Mouse (Mus musculus) intestine, embryonic 14.5 days (tissue): ENCODE measurements around the gene Tmem45b. TPM values are rescaled to one million over a fixed set of nuclear protein-coding genes. Genes with fewer than 3 reads are reported as not detected.

Experiments
- ATAC-seq: fragments of 200-750 bp; cut with Nextera tagmentation; replicated peaks from 2 replicates; pipeline ENCODE4 v1.8.0; 2017; ENCODE audit warnings: low read depth, moderate number of reproducible peaks, moderate TSS enrichment, moderate library complexity; ENCODE audit not compliant: low FRiP score, low TSS enrichment
- DNase-seq: peaks from one replicate; pipeline ENCODE4 v3.0.0-alpha.2; 2018; ENCODE audit warnings: low spot score
- H3K27ac ChIP-seq: fragments of 300-500 bp; sonication (generic); 2 replicates; pipeline ENCODE4 v1.5.1; 2014; ENCODE audit warnings: low read depth, mild to moderate bottlenecking, control low read depth
- H3K27me3 ChIP-seq: fragments of 300-500 bp; sonication (generic); replicated peaks from 2 replicates; pipeline ENCODE4 v1.6.1; 2014; ENCODE audit warnings: low read length, control low read depth; ENCODE audit not compliant: control insufficient read depth, insufficient read depth
- H3K36me3 ChIP-seq: fragments of 300-500 bp; sonication (generic); 2 replicates; pipeline ENCODE4 v1.6.1; 2014; ENCODE audit warnings: low read length, control low read depth; ENCODE audit not compliant: control insufficient read depth, insufficient read depth
- H3K4me1 ChIP-seq: fragments of 300-500 bp; sonication (generic); replicated peaks from 2 replicates; pipeline ENCODE4 v1.6.1; 2014; ENCODE audit warnings: low read length, control low read depth, mixed read lengths; ENCODE audit not compliant: control insufficient read depth, insufficient read depth
- H3K4me2 ChIP-seq: fragments of 300-500 bp; sonication (generic); 2 replicates; pipeline ENCODE4 v1.6.1; 2014; ENCODE audit warnings: low read length
- H3K4me3 ChIP-seq: fragments of 300-500 bp; sonication (generic); 2 replicates; pipeline ENCODE4 v1.5.1; 2014; ENCODE audit warnings: low read depth, low read length, control low read depth, mixed read lengths
- H3K9ac ChIP-seq: fragments of 300-500 bp; sonication (generic); 2 replicates; pipeline ENCODE4 v1.6.1; 2014; ENCODE audit warnings: mild to moderate bottlenecking, low read length
- H3K9me3 ChIP-seq: fragments of 300-500 bp; sonication (generic); 2 replicates; pipeline ENCODE4 v1.6.1; 2016; ENCODE audit warnings: low read length, control low read depth; ENCODE audit not compliant: control insufficient read depth
- WGBS: fragments of 180-500 bp; shearing (Covaris S2); extraction: QIAGEN DNeasy Blood & Tissue Kit; methylation state at CpG from one replicate; pipeline ENCODE4 v1.1.7; 2014; 5-methylcytosine and 5-hydroxymethylcytosine counted together
- polyA plus RNA-seq: library from polyadenylated mRNA; unstranded; fragments of >200 nt; fragmentation: Nextera tagmentation; extraction: Ambion mirVana; gene quantifications from 2 replicates; pipeline ENCODE4 v1.2.1, GENCODE M21; 2014

Tmem45b gene
- polyA plus RNA-seq, 1 experiment from 2014 or later, result 51.3 TPM

DNA sequence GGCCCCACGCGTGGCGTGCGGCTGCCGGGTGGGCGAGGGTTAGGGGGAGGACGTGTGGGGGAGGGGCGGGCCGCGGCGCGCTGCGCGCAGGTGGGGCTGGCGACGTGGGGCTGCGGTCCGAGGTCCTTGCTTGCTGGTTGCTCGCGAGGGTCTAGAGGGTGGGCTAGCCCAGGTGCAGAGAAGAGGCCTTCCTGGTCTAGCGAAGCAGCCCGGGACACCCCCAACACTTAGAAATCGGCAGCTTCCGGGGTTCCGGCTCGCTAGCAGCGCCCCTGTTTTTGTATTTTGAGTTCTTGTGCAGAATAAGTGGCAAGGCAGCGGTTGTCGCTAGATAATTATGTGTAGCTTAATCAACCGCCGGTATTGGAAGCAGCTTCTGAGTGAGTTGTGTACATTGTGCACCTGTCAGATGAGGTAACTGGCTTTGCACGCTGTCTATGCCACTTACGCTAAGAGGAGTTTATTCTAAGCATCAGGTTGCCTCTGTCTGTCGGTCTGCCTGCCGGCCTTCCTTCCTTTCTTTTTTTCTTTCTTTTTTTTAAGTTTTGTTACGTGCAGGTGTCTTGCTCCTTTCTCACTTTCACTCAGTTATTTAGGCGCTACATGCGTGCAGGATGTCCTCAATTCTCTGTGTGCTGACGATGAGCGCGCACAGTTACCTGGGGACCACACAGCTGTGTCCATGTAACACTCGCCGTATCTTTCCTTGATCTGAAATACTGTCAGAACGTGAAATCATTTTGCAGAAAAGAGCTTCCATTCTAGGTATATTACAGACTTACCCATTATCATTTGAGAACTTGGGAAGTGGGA lies 77.7 kb downstream of the Tmem45b start:
- WGBS, result 7% methylated on average over 44 of the region's 44 CpGs
- Histone ChIP-seq H3K27ac (peak overlapping the region; percentile 40; the same call in 1 of the 2 replicates), H3K4me2 (peak overlapping the region; percentile 57), H3K9me3 (no peaks in the 10 kb centered on the region), H3K36me3 (peaks cover 25% of the 10 kb centered on the region), H3K27me3 (no peaks in the 10 kb centered on the region), H3K4me1 (peaks cover 6% of the 10 kb centered on the region), H3K9ac (peak overlapping the region; percentile 78), H3K4me3 (peak overlapping the region; percentile 78)
- peak; percentile 76 for ATAC-seq
- no peak for DNase-seq

DNA sequence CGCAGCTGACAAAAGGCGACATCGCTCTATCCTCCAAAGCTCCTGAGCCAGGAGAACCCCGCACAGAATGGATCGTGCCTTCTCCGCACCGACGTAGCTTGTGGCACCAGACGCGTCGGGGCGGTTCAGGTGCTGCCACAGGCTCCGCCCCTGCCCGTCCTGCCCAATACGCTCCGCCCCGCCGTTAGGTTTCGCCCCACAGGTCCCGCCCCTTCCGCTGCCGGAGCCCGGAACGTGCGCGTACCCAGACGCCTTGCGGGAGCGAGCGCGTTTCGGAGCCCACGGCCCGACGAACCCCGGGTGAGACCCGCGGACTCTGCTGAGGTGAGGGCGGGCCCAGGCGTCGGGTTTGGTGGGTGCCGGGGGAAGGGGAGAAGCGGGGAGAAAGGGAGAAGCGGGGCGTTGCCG lies 78.3 kb downstream of the Tmem45b start, which contains the start of gene Nfrkb:
Gene Nfrkb, plus strand, starts transcription at position 246 of the 408 bp plus-strand sequence.
- H3K27me3 ChIP-seq, result no peaks in the 10 kb centered on the region
- peak within 1 kb of the TSS; percentile 57 for H3K4me2 ChIP-seq
- peak within 1 kb of the TSS; percentile 78 for H3K4me3 ChIP-seq
- no peaks in the 10 kb centered on the region for H3K9me3 ChIP-seq
- H3K27ac ChIP-seq, result peak within 1 kb of the TSS; percentile 40; the same call in 1 of the 2 replicates
- ATAC-seq (peak; percentile 96), DNase-seq (peak; percentile 95)
- H3K4me1 ChIP-seq, result peaks cover 6% of the 10 kb centered on the region
- 1% methylated on average over 46 of the region's 46 CpGs for WGBS
- peak within 1 kb of the TSS; percentile 78 for H3K9ac ChIP-seq
- H3K36me3 ChIP-seq, result peaks cover 19% of the 10 kb centered on the region

DNA sequence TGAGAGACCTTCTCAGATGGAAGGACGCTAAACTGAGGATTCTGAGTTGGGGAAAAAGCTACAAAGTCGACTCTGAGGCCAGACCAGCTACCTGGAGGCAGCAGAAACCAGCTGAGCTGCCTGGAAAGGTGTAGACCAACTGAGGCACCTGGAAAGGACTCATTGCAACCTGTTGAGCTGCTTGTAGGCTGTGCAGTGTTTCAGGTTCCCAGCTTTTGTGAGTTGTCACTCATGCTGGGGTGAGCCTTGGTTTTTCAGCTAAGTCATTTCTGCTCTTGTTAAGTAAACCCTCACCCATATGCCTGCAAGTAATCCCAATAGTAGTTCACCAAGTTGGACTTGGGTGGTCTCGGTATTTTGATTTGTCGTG lies 78.8 kb downstream of the Tmem45b start:
- peak overlapping the region; percentile 78 for H3K9ac ChIP-seq
- H3K9me3 ChIP-seq, result no peaks in the 10 kb centered on the region
- peak overlapping the region; percentile 52 for H3K4me2 ChIP-seq
- ATAC-seq (peak; percentile 51), DNase-seq (no peak)
- no peak overlapping the region for H3K27ac ChIP-seq
- WGBS, result 20% methylated on average over 4 of the region's 4 CpGs
- H3K4me1 ChIP-seq, result peaks cover 6% of the 10 kb centered on the region
- H3K36me3 ChIP-seq, result peaks cover 14% of the 10 kb centered on the region
- H3K4me3 ChIP-seq, result peak overlapping the region; percentile 78
- no peaks in the 10 kb centered on the region for H3K27me3 ChIP-seq

DNA sequence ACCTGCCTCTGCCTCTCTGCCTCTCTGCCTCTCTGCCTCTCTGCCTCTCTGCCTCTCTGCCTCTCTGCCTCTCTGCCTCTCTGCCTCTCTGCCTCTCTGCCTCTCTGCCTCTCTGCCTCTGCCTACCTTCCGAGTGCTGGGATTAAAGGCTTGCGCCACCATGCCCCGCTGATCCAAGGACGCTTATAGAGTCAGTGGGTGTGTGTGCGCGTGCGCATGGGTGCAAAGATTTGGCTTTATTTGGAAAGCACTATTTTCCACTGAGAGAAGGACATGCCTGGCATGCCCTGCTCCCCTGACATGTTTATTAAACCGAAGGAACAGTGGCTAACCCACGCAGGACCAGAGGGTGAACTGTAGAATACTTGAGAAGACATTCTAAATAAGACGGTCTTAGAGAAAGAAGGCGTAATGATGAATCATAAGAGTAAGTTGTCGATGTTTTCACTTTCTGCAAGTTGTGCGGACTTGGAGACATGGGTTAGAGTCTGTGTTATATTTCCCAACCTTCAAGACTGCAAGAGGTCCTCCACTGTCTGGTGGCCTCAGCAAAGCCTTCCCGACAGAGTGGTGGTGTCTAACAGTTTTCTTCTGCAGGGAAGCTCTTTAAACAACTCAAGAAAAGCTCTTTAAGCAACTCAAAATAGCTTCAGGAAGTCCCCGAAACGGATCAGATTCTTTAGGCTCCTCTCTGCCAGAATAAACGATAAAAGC lies 79.3 kb downstream of the Tmem45b start:
- no peak overlapping the region for H3K9ac ChIP-seq
- 81% methylated on average over 17 of the region's 17 CpGs for WGBS
- no peak overlapping the region for H3K4me3 ChIP-seq
- no peaks in the 10 kb centered on the region for H3K9me3 ChIP-seq
- no peaks in the 10 kb centered on the region for H3K27me3 ChIP-seq
- peaks cover 9% of the 10 kb centered on the region; the same call in 1 of the 2 replicates for H3K36me3 ChIP-seq
- ATAC-seq, result no peak
- peak; percentile 43 for DNase-seq
- no peak overlapping the region for H3K4me2 ChIP-seq
- no peak overlapping the region for H3K27ac ChIP-seq
- H3K4me1 ChIP-seq, result peaks cover 6% of the 10 kb centered on the region

DNA sequence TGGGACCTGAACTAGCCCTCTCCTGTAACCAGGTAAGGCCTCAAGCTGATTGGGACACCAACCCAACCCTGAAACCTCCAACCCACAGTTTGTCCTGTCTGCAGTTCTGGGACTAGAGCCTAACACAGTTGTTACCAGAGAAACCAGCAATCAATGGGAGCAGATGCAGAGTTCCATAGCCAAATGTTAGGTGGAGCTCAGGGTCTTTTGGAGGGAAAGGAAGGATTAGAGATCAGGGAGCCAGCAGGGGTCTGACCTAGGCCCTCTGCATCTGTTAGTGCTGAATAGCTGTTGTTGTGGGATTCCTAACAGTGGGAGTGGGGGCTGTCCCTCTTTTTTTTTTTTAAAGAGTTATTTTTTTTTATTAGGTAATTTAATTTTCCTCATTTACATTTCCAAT lies 87.6 kb downstream of the Tmem45b start:
- H3K4me2 ChIP-seq, result no peak overlapping the region
- no peaks in the 10 kb centered on the region for H3K4me1 ChIP-seq
- no peak overlapping the region for H3K9ac ChIP-seq
- H3K4me3 ChIP-seq, result no peak overlapping the region
- ATAC-seq (no peak), DNase-seq (no peak)
- H3K27ac ChIP-seq, result no peak overlapping the region
- H3K9me3 ChIP-seq, result no peaks in the 10 kb centered on the region
- H3K27me3 ChIP-seq, result no peaks in the 10 kb centered on the region
- H3K36me3 ChIP-seq, result peaks cover 23% of the 10 kb centered on the region

Other genes starting within 250 kb of the Tmem45b start
- gene Prdm10, start 183.9 kb downstream of the Tmem45b start, polyA plus RNA-seq, result 6.0 and 6.4 TPM in 2 replicates
- 27.5 and 30.6 TPM in 2 replicates for gene Nfrkb, start 78.3 kb downstream of the Tmem45b start, polyA plus RNA-seq